Mouse (Mus musculus) midbrain, embryonic 12.5 days (tissue): Measurements from ENCODE around the gene Glra3. TPM values are rescaled to one million over a fixed set of nuclear protein-coding genes. Genes with fewer than 3 reads are reported as not detected.

ENCODE experiments used
- ATAC-seq: fragments of 200-750 bp; cut with Nextera tagmentation; 2 replicates; pipeline ENCODE4 v1.8.0; 2017; ENCODE audit warnings: low read depth, moderate TSS enrichment, moderate library complexity; ENCODE audit not compliant: low FRiP score
- H3K27ac ChIP-seq: fragments of 300-500 bp; sonication (generic); replicated peaks from 2 replicates; pipeline ENCODE4 v1.5.1; 2016; ENCODE audit warnings: mild to moderate bottlenecking
- H3K27me3 ChIP-seq: fragments of 300-500 bp; sonication (generic); 2 replicates; pipeline ENCODE4 v1.6.1; 2016; ENCODE audit warnings: mild to moderate bottlenecking
- H3K36me3 ChIP-seq: fragments of 300-500 bp; sonication (generic); 2 replicates; pipeline ENCODE4 v1.6.1; 2016
- H3K4me1 ChIP-seq: fragments of 300-500 bp; sonication (generic); 2 replicates; pipeline ENCODE4 v1.6.1; 2016
- H3K4me2 ChIP-seq: fragments of 300-500 bp; sonication (generic); replicated peaks from 2 replicates; pipeline ENCODE4 v1.6.1; 2016; ENCODE audit warnings: mild to moderate bottlenecking, moderate library complexity
- H3K4me3 ChIP-seq: fragments of 300-500 bp; sonication (generic); 2 replicates; pipeline ENCODE4 v1.5.1; 2016; ENCODE audit warnings: mild to moderate bottlenecking
- H3K9ac ChIP-seq: fragments of 300-500 bp; sonication (generic); replicated peaks from 2 replicates; pipeline ENCODE4 v1.6.1; 2016; ENCODE audit warnings: mild to moderate bottlenecking, moderate library complexity
- H3K9me3 ChIP-seq: fragments of 300-500 bp; sonication (generic); 2 replicates; pipeline ENCODE4 v1.6.1; 2016; ENCODE audit warnings: mild to moderate bottlenecking
- WGBS: fragments of 180-500 bp; shearing (Covaris S2); methylation state at CpG from one replicate; pipeline ENCODE4 v1.1.7; 2016; 5-methylcytosine and 5-hydroxymethylcytosine counted together
- polyA plus RNA-seq: library from polyadenylated mRNA; unstranded; fragments of >200 nt; fragmentation: Nextera tagmentation; extraction: Ambion mirVana; gene quantifications from 2 replicates; pipeline ENCODE4 v1.2.1, GENCODE M21; 2016

The Glra3 gene
- polyA plus RNA-seq = 0.10 and 0.20 TPM in 2 replicates

DNA sequence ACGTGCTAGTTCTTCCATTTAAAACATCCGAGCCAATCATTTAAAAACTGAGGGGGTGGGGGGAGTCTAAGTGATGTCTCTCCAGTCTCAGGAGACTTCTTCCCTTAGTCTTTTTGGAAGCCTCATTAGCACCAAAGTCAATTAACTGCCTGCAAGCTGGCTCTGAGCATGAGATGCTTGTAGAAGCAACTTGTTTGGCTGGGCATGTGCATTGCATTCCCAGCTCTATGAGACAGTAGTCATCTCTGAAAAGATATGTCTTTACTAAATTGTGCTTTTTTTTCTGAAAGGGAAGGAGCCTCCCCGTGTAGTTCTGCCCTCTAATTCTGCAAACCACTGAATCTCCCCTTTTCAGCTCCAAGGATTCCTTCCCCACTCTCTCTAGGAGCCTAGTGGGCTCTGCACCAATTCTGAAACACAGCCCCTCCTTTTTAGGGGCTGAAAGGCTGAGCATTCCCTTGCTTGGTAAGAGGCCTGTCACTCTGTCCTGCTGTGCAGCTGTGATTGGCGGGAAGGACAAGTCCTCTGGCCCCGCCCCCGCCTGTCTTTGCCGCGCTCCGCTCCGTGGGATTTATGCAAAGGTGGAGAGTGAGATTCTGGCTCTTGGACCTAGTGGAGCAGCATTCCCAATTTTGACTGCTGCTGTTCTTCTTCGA lies at the start of gene Glra3:
Glra3 (plus strand) TSS at position 591 of the 656 bp plus-strand sequence.
- 14% methylated on average over 11 of the region's 11 CpGs for WGBS
- Histone ChIP-seq H3K4me3 (peak within 1 kb of the TSS; percentile 40), H3K9me3 (no peaks in the 10 kb centered on the region), H3K4me1 (peaks cover 7% of the 10 kb centered on the region; the same call in 1 of the 2 replicates), H3K27ac (no peak within 1 kb of the TSS), H3K9ac (no peak within 1 kb of the TSS; the same call in 1 of the 2 replicates), H3K36me3 (no peaks in the 10 kb centered on the region), H3K27me3 (no peaks in the 10 kb centered on the region), H3K4me2 (peak within 1 kb of the TSS; percentile 69)
- peak; percentile 99 for ATAC-seq

DNA sequence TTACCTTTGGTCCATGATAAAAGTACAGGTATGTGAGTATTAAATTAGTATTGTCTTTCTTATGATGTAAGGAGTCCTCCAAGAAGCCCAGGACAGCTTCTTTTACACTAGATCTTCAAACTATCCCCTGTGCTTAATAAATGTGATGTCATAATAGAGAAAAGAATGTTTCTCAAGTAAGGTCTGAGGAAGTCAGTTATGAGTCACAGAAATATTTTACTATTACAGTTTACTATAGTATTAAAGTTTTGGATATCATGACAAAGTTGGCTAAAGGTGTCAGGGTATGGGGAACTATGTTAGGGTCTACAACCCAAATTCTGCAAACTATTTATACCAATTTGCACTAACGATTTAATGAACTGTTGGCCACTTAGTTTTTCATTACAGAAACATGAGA lies 33.4 kb upstream of the Glra3 start, which contains the start of gene Adam29:
Adam29 (minus strand) TSS at position 101 of the 400 bp plus-strand sequence.
- no peaks in the 10 kb centered on the region for H3K27me3 ChIP-seq
- no peaks in the 10 kb centered on the region for H3K9me3 ChIP-seq
- no peaks in the 10 kb centered on the region for H3K36me3 ChIP-seq
- H3K4me2 ChIP-seq = no peak within 1 kb of the TSS
- no peak within 1 kb of the TSS for H3K4me3 ChIP-seq
- no peak for ATAC-seq
- WGBS = 86% methylated on average over 1 of the region's 1 CpGs
- no peak within 1 kb of the TSS for H3K9ac ChIP-seq
- H3K27ac ChIP-seq = no peak within 1 kb of the TSS
- no peaks in the 10 kb centered on the region for H3K4me1 ChIP-seq

DNA sequence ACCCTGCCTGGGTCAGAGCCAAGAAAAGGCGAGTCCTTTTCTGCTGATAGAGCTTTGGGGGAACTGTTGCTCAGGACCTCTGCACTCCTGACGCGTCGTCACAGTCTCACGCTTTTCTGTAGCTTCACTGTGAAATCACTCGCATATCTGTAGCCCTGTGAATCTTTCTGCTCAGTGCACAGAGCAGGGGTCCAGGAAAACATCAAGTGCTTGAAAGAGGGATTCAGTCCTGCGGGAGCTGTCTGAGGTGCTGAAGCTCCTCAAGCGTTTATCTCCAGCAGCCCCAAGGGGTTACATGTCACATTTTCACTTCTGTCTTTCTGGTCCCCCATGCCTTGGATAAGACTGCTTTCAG lies 243 bp downstream of the Glra3 start:
- H3K36me3 ChIP-seq = no peaks in the 10 kb centered on the region
- ATAC-seq = peak; percentile 85
- H3K4me1 ChIP-seq = peaks cover 7% of the 10 kb centered on the region; the same call in 1 of the 2 replicates
- 1% methylated on average over 8 of the region's 8 CpGs for WGBS
- no peaks in the 10 kb centered on the region for H3K27me3 ChIP-seq
- no peak overlapping the region for H3K27ac ChIP-seq
- H3K9me3 ChIP-seq = no peaks in the 10 kb centered on the region
- peak overlapping the region; percentile 40 for H3K4me3 ChIP-seq
- peak overlapping the region; percentile 69 for H3K4me2 ChIP-seq
- no peak overlapping the region for H3K9ac ChIP-seq

DNA sequence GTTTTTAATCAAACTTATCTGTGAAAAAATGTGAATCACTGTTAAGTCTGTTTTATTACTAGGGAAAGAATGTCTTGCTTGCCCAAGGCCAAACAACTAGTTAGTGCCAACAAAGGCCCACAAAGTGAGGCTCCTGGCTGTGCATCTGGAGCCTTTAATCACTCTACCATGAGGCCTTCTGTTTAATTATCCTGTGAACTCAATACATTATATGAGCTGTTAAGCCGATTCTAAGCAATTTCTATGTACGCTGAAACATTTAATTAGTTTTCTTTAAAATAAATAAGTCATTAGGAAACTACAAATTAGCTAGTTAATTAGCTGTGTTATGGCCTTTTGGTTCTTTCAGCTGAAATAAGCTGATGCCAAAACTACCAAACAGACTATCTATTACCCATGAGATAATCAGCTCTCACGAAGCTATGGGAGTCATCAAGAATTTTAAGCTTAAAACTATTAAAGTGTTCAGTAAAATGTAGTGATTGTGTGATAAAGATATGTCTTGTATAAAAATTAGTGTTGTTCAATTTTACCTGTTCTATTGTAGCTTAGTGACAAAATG lies 24.6 kb downstream of the Glra3 start:
- no peak for ATAC-seq
- 70% methylated on average over 3 of the region's 3 CpGs for WGBS
- Histone ChIP-seq H3K27me3 (no peaks in the 10 kb centered on the region), H3K4me1 (no peaks in the 10 kb centered on the region), H3K4me2 (no peak overlapping the region), H3K9ac (no peak overlapping the region), H3K9me3 (no peaks in the 10 kb centered on the region), H3K36me3 (no peaks in the 10 kb centered on the region), H3K4me3 (no peak overlapping the region), H3K27ac (no peak overlapping the region)

DNA sequence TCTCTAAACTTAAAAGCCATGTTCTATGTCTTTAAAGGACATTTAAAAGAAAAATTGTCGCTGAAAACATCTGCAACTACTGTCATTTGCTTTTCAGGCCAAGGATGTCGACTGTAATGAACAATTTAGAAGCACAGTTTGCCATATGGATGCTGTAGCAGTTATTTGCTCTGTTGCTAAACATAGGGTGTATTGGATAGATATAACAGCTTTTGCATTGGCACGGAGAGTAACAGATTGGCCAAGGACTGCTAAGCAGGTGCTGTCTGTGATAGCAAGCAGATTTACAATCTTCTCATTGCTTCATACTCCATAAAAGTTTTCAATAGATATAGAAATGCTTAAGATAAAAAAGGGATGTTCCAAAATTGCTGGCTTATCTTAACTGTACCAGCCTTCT lies 57.6 kb downstream of the Glra3 start:
- H3K27me3 ChIP-seq = no peaks in the 10 kb centered on the region
- no peaks in the 10 kb centered on the region for H3K4me1 ChIP-seq
- no peak overlapping the region for H3K4me3 ChIP-seq
- H3K9ac ChIP-seq = no peak overlapping the region
- no peak for ATAC-seq
- H3K4me2 ChIP-seq = no peak overlapping the region
- H3K27ac ChIP-seq = no peak overlapping the region
- no peaks in the 10 kb centered on the region for H3K36me3 ChIP-seq
- 77% methylated on average over 3 of the region's 3 CpGs for WGBS
- H3K9me3 ChIP-seq = no peaks in the 10 kb centered on the region

DNA sequence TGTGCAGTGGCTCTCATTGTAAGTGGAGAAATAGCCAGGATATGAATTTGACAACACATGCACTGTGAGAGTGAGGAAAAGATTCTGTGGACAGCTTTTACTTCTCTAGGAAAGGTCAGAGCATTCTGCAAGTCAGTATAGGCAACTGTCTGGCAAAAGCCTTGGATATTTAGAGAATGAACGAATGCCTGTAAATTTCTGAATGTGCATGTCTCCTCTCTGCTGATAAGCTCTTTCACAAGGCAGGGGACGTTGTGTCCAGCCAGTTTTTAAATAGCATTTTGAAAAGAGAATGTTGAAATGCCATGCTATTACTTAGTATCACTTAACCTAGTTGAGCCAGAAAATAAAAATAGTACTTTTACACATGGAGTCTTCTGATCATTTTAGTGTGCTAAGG lies 114.1 kb downstream of the Glra3 start:
- H3K27ac ChIP-seq = no peak overlapping the region
- no peaks in the 10 kb centered on the region for H3K9me3 ChIP-seq
- 80% methylated on average over 2 of the region's 2 CpGs for WGBS
- no peaks in the 10 kb centered on the region for H3K4me1 ChIP-seq
- H3K9ac ChIP-seq = no peak overlapping the region
- no peaks in the 10 kb centered on the region for H3K36me3 ChIP-seq
- H3K27me3 ChIP-seq = no peaks in the 10 kb centered on the region
- no peak overlapping the region for H3K4me3 ChIP-seq
- H3K4me2 ChIP-seq = no peak overlapping the region
- no peak for ATAC-seq

DNA sequence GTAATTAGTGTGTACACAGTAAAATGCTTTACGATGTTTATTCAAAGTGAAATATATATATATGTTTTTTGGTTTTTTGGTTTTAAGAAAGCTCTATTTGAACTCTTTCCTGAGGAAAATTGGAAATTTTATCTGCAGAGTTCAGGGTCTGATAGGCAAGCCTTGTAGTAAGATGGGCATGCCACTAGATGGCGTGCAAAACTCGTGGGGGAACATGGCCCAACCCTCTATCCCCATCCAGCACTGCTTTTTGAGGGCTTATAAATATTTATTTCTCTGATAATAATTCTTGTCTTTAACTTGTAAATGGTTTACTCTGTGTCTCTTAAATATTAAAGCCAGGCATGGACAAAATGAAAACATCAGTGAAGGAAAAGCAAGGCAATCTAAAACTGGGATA lies 122.8 kb downstream of the Glra3 start:
- H3K27me3 ChIP-seq = no peaks in the 10 kb centered on the region
- H3K27ac ChIP-seq = no peak overlapping the region
- H3K4me2 ChIP-seq = no peak overlapping the region
- 24% methylated on average over 3 of the region's 3 CpGs for WGBS
- H3K4me1 ChIP-seq = no peaks in the 10 kb centered on the region
- H3K4me3 ChIP-seq = no peak overlapping the region
- peak; percentile 73; the same call in 1 of the 2 replicates for ATAC-seq
- no peaks in the 10 kb centered on the region for H3K36me3 ChIP-seq
- H3K9me3 ChIP-seq = no peaks in the 10 kb centered on the region
- H3K9ac ChIP-seq = no peak overlapping the region

DNA sequence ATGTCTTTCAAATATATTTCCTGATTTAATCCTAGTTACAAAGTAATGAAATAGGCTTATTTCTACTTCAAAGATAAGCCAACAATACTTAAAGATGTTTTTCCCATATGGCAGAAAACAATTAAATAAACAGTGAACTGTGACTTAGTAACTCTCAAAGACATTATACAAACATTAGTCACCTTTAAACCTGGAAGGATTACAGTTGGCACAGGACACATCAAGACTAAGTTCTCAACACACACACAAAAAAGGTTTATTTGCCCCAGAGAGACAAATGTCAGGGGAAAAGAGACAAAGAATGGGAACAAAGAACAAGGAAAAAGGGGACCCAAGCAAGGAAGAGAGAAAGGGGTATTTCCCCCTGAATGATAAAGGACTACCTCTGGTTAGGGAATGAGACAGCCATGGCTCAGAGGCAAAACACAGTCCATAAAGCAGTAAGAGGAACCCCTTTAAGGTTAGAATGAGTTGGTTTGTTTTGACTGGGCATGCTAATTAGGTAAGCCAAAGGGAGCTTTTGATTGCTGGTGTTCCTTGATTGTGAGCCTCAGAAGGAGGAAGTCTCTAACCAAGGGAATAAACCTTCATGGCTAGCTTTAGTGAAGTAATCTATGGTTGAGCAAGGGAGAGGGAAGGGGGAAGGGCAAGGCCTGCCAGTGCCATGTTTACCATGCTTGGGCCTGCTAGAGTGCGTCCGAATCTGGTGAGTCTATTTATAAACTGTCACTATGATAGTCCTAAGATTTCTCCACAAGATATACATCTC lies 130.4 kb downstream of the Glra3 start:
- 62% methylated on average over 2 of the region's 2 CpGs for WGBS
- Histone ChIP-seq H3K4me1 (no peaks in the 10 kb centered on the region), H3K36me3 (no peaks in the 10 kb centered on the region), H3K4me3 (no peak overlapping the region), H3K9me3 (no peaks in the 10 kb centered on the region), H3K9ac (no peak overlapping the region), H3K27me3 (no peaks in the 10 kb centered on the region), H3K4me2 (no peak overlapping the region), H3K27ac (no peak overlapping the region)
- ATAC-seq = no peak

DNA sequence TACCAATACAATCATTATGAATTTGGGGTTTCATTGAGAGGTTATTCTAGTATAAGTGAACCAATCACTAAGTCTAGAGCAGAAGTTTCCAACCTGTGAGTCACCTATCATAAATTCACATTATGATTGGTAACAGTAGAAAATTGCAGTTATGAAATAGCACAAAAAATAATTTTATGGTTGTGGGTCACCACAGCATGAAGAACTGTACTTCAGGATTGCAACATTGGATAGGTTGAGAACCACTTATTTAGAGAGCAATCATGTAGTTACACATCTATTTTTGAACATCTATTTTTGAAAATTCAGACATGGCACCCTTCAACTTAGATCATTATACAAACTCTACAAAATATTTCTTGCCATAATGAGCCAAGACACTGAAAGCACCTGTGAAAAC lies 143.4 kb downstream of the Glra3 start:
- Histone ChIP-seq H3K9me3 (no peaks in the 10 kb centered on the region), H3K27ac (no peak overlapping the region), H3K4me2 (no peak overlapping the region), H3K27me3 (no peaks in the 10 kb centered on the region), H3K4me1 (no peaks in the 10 kb centered on the region), H3K36me3 (no peaks in the 10 kb centered on the region), H3K4me3 (no peak overlapping the region), H3K9ac (no peak overlapping the region)
- no peak for ATAC-seq

DNA sequence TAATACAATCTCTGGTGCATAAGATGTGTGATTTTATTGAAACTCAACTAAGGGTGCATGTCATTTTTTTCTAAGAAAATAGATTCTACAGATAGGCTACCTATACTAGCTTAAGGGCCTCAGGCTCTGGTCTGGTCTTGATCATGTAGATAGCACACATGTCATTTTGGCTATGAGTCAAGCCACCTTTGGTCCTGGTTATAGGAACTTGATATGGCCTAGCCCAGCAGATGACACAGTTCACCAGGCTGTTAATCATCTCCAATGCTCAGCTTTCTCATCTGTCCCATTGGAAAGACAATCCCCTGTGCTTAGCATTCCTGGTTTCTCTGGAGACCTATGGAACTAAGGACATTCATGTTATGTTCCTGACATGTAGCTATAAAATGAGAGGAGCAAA lies 154.1 kb downstream of the Glra3 start:
- H3K9ac ChIP-seq = no peak overlapping the region
- no peak overlapping the region for H3K4me2 ChIP-seq
- ATAC-seq = no peak
- no peaks in the 10 kb centered on the region for H3K36me3 ChIP-seq
- H3K27me3 ChIP-seq = no peaks in the 10 kb centered on the region
- H3K4me1 ChIP-seq = no peaks in the 10 kb centered on the region
- H3K27ac ChIP-seq = no peak overlapping the region
- no peaks in the 10 kb centered on the region for H3K9me3 ChIP-seq
- no peak overlapping the region for H3K4me3 ChIP-seq

DNA sequence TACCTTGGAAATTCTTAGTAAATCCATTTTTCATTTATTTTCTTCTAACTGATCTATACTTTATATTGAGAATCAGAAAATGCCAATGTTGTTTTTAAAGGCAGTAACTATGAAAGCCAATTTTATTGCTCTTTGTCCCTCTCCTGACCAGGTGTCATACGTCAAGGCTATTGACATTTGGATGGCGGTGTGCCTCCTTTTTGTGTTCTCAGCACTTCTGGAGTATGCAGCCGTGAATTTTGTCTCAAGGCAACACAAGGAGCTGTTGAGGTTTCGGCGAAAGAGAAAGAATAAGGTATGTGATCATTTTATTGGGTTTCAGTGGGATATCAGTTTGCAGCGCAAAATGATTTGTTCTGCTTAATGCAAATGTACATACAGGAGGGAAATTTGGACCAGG lies 170.0 kb downstream of the Glra3 start:
- Histone ChIP-seq H3K4me2 (no peak overlapping the region), H3K4me3 (no peak overlapping the region), H3K9ac (no peak overlapping the region), H3K4me1 (no peaks in the 10 kb centered on the region), H3K27ac (no peak overlapping the region), H3K36me3 (no peaks in the 10 kb centered on the region), H3K9me3 (no peaks in the 10 kb centered on the region), H3K27me3 (no peaks in the 10 kb centered on the region)
- no peak for ATAC-seq
- 88% methylated on average over 6 of the region's 6 CpGs for WGBS

DNA sequence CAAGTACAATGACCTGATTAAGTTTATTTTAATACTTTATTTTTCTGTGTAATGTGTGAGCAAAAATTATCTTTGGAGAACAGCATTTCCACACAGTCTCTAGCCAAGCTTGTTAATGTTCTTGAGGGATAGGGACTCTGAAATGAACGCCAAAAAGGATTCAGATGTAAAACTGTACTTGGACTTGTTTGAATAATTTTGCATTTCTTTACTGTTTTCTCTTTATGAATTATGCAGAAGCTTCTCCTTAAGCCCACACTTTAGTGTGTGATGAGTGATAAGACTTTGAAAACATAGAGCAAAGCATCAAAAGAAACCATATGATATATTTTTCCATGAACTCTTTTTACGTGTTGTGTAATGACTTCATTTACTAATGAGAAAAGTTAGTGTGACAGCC lies 189.1 kb downstream of the Glra3 start:
- Histone ChIP-seq H3K4me3 (no peak overlapping the region), H3K4me1 (no peaks in the 10 kb centered on the region), H3K9ac (no peak overlapping the region), H3K36me3 (no peaks in the 10 kb centered on the region), H3K27me3 (no peaks in the 10 kb centered on the region), H3K9me3 (no peaks in the 10 kb centered on the region), H3K4me2 (no peak overlapping the region), H3K27ac (no peak overlapping the region)
- WGBS = 85% methylated on average over 2 of the region's 2 CpGs
- ATAC-seq = no peak
